Mouse (Mus musculus) embryonic facial prominence, embryonic 11.5 days (tissue): ENCODE data around the gene Tert. TPM values are rescaled to one million over a fixed set of nuclear protein-coding genes. Genes with fewer than 3 reads are reported as not detected.
A peak's percentile ranks its signal among the peaks of the same experiment; 100 is the strongest.

ENCODE experiments used
- ATAC-seq: fragments of 200-750 bp; cut with Nextera tagmentation; replicated peaks from 2 replicates; pipeline ENCODE4 v1.8.0; 2017; ENCODE audit warnings: low read depth; ENCODE audit not compliant: insufficient number of reproducible peaks, low FRiP score, low TSS enrichment
- DNase-seq: peaks from one replicate; pipeline ENCODE4 v3.0.0-alpha.2; 2015; ENCODE audit warnings: low spot score
- H3K27ac ChIP-seq: fragments of 300-500 bp; sonication (generic); replicated peaks from 2 replicates; pipeline ENCODE4 v1.5.1; 2014; ENCODE audit warnings: mild to moderate bottlenecking, low read depth, low read length, control low read depth
- H3K27me3 ChIP-seq: fragments of 300-500 bp; sonication (generic); 2 replicates; pipeline ENCODE4 v1.6.1; 2014; ENCODE audit warnings: mild to moderate bottlenecking, low read length, moderate library complexity, mixed read lengths; ENCODE audit not compliant: control insufficient read depth, insufficient read depth
- H3K36me3 ChIP-seq: fragments of 300-500 bp; sonication (generic); replicated peaks from 2 replicates; pipeline ENCODE4 v1.6.1; 2014; ENCODE audit warnings: low read depth, mild to moderate bottlenecking, low read length, moderate library complexity, mixed read lengths; ENCODE audit not compliant: control insufficient read depth, insufficient read depth
- H3K4me1 ChIP-seq: fragments of 300-500 bp; sonication (generic); 2 replicates; pipeline ENCODE4 v1.6.1; 2014; ENCODE audit warnings: low read length, mixed read lengths; ENCODE audit not compliant: control insufficient read depth, insufficient read depth
- H3K4me2 ChIP-seq: fragments of 300-500 bp; sonication (generic); 2 replicates; pipeline ENCODE4 v1.6.1; 2014; ENCODE audit warnings: low read depth, mild to moderate bottlenecking, control low read depth, low read length, moderate library complexity
- H3K4me3 ChIP-seq: fragments of 300-500 bp; sonication (generic); 2 replicates; pipeline ENCODE4 v1.5.1; 2014; ENCODE audit warnings: low read depth, low read length, control low read depth
- H3K9ac ChIP-seq: fragments of 300-500 bp; sonication (generic); replicated peaks from 2 replicates; pipeline ENCODE4 v1.6.1; 2014; ENCODE audit warnings: mild to moderate bottlenecking, control low read depth, low read length
- H3K9me3 ChIP-seq: fragments of 300-500 bp; sonication (generic); replicated peaks from 2 replicates; pipeline ENCODE4 v1.6.1; 2016; ENCODE audit warnings: mild to moderate bottlenecking, low read length, inconsistent platforms, mixed read lengths; ENCODE audit not compliant: control insufficient read depth
- WGBS: fragments of 180-500 bp; shearing (Covaris S2); extraction: QIAGEN DNeasy Blood & Tissue Kit; methylation state at CpG from one replicate; pipeline ENCODE4 v1.1.7; 2014; 5-methylcytosine and 5-hydroxymethylcytosine counted together
- polyA plus RNA-seq: library from polyadenylated mRNA; unstranded; fragments of >200 nt; fragmentation: Nextera tagmentation; extraction: Ambion mirVana; gene quantifications from 2 replicates; pipeline ENCODE4 v1.2.1, GENCODE M21; 2014

Tert gene
- polyA plus RNA-seq, 1 experiment from 2014 or later, result 3.3 TPM

DNA sequence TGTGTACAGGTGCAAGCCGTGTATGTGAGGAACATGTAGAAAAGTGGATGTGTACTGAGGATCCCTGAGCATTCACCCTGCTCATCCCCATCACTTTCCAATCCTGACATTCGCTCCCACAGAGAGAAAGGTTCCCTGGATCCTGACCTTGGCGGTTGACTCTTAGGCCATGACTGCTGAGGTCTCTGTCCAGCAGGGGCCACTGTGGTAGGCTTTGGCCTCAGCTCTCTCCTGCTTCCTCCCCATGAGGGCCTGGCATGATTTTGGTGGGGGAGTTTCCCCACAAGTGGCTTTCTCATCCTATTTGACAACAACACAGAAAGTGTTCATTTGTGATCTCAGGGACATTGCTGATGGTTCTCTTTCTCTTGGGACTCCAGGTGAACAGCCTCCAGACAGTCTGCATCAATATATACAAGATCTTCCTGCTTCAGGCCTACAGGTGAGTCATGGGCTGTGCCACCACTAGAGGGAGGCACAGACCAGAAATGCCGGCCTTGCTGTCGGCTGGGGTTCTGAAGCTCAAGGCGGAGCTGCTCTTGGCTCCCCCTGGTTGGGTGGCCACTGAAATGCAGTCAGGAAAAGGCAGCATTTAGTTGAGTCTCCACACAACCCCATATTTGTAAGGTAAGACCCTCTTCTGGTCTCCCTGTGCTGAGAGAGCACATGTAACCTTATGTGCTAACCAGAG, 19.8 kb downstream of the Tert start:
- H3K27me3 ChIP-seq, result no peaks in the 10 kb centered on the region
- ATAC-seq (no peak), DNase-seq (peak; percentile 55)
- 39% methylated on average over 6 of the region's 6 CpGs for WGBS
- no peaks in the 10 kb centered on the region for H3K4me1 ChIP-seq
- H3K4me3 ChIP-seq, result no peak overlapping the region
- no peak overlapping the region for H3K27ac ChIP-seq
- H3K9ac ChIP-seq, result no peak overlapping the region
- H3K4me2 ChIP-seq, result no peak overlapping the region
- no peaks in the 10 kb centered on the region for H3K9me3 ChIP-seq
- H3K36me3 ChIP-seq, result no peaks in the 10 kb centered on the region

DNA sequence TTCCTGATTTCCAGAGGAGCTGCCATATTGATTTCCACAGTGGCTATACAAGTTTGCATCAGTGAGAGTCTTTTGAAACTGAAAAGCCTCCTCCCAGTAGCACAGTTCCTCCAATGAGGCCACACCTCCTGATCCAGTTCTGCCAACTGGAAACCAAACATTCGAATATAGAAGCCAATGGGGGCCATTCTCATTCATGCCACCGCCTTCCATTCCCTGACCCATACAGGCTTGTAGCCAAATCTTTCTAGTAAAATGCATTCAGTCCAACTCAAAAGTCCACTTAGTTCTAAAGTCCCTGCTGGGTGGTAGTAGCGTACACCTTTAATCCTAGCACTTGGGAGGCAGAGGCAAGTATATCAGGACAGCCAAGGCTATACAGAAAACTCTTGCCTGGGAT, 26.6 kb downstream of the Tert start:
- DNase-seq, result no peak
- H3K4me3 ChIP-seq, result no peak overlapping the region
- no peaks in the 10 kb centered on the region for H3K9me3 ChIP-seq
- H3K4me1 ChIP-seq, result no peaks in the 10 kb centered on the region
- no peak overlapping the region for H3K4me2 ChIP-seq
- H3K9ac ChIP-seq, result no peak overlapping the region
- 85% methylated on average over 3 of the region's 3 CpGs for WGBS
- no peaks in the 10 kb centered on the region for H3K27me3 ChIP-seq
- ATAC-seq, result no peak
- H3K36me3 ChIP-seq, result no peaks in the 10 kb centered on the region
- no peak overlapping the region for H3K27ac ChIP-seq

DNA sequence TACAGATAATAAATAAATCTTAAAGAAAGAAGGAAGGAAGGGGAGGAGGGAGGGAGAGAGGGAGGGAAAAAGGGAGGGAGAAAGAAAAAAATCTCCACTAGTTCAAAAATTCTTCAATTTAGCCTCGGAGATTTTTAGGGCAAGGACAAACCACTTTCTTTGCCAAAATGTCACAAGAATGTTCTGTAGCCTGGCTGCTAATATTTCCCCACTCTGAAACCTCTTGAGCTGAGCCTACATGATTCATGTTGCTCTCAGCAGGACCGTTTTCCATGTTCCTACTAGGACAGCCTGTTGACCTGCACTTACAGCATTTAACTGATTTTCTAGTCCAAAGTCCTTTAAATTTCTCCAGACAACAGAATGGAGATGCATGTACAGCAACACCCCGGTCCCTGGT, 28.3 kb downstream of the Tert start:
- no peaks in the 10 kb centered on the region for H3K27me3 ChIP-seq
- DNase-seq, result no peak
- no peak overlapping the region for H3K4me3 ChIP-seq
- H3K4me2 ChIP-seq, result no peak overlapping the region
- ATAC-seq, result no peak
- no peaks in the 10 kb centered on the region for H3K9me3 ChIP-seq
- no peak overlapping the region for H3K27ac ChIP-seq
- no peaks in the 10 kb centered on the region for H3K4me1 ChIP-seq
- no peak overlapping the region for H3K9ac ChIP-seq
- H3K36me3 ChIP-seq, result no peaks in the 10 kb centered on the region
- WGBS, result 78% methylated on average over 3 of the region's 3 CpGs

DNA sequence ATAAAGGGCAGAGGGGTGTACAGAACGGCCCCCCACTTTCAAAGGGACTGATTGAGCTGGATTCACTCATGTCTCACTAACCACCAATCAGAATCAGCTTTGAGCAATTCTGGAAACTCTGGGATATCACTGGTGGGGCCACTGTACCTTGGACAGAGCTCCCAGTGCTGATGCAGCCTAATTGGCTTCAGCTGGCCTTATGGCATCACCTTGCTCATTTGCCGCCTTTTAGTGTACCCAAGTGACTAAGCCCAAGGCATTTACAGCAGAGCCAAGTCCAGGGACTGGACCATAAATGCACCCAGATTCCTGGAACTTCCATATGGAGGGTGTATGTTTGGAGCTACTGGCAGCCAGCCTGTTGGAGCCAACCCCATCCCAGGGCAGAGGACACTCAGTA, 32.2 kb downstream of the Tert start:
- ATAC-seq, result no peak
- Histone ChIP-seq H3K36me3 (no peaks in the 10 kb centered on the region), H3K4me1 (no peaks in the 10 kb centered on the region), H3K4me3 (no peak overlapping the region), H3K9ac (no peak overlapping the region), H3K9me3 (no peaks in the 10 kb centered on the region), H3K4me2 (no peak overlapping the region), H3K27ac (no peak overlapping the region), H3K27me3 (no peaks in the 10 kb centered on the region)
- 53% methylated on average over 2 of the region's 2 CpGs for WGBS
- DNase-seq, result peak; percentile 20

DNA sequence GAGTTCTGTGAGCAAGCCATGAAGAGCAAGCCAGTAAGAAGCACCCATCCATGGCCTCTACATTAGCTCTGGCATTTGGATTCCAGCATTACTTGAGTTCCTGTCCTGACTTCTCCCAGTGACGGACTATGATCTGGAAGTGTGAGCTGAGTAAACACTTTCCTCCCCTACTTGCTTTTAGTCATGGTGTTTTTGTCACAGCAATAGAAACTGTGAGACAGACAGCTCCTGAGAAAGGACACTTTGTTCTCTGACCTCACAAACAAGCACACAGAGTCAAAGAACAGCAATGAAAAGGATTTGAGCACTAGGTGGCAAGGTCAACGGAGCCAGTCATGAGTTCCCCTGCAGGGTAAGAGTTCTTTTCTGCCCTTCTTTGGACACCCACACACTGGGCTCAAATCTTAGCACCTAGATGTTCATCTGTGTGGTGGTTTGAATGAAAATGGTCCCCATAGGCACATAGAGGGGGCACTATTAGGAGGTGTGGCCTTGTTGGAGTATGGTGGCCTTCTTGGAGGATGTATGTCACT, 33.5 kb downstream of the Tert start:
- H3K4me1 ChIP-seq, result no peaks in the 10 kb centered on the region
- no peaks in the 10 kb centered on the region for H3K27me3 ChIP-seq
- ATAC-seq (no peak), DNase-seq (no peak)
- no peaks in the 10 kb centered on the region for H3K36me3 ChIP-seq
- H3K9ac ChIP-seq, result no peak overlapping the region
- no peaks in the 10 kb centered on the region for H3K9me3 ChIP-seq
- no peak overlapping the region for H3K4me2 ChIP-seq
- 73% methylated on average over 2 of the region's 2 CpGs for WGBS
- H3K4me3 ChIP-seq, result no peak overlapping the region
- H3K27ac ChIP-seq, result no peak overlapping the region

DNA sequence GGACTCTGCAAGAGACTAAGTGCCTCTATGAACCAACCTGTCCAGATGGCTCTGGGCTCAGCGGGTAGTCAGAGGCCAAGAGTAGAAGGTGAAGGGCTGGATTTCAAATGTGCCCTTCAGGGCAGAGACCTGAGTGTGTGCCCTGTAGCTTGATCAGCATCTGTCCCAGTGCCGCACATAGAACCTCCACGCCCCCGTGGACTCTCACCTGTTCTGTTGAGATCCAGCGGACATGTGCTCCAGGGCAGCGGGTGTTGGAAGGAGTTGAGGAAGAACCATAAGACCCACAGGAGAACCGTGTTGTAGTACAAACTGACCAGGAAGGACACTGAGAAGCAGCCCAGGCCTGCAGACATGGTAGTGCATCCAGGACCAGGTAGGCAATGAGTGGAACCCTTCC, 48.5 kb downstream of the Tert start:
- DNase-seq, result no peak
- Histone ChIP-seq H3K4me3 (no peak overlapping the region), H3K4me1 (no peaks in the 10 kb centered on the region), H3K9ac (no peak overlapping the region), H3K4me2 (no peak overlapping the region), H3K27me3 (no peaks in the 10 kb centered on the region), H3K9me3 (no peaks in the 10 kb centered on the region), H3K27ac (no peak overlapping the region), H3K36me3 (no peaks in the 10 kb centered on the region)
- ATAC-seq, result no peak
- WGBS, result 89% methylated on average over 7 of the region's 7 CpGs

DNA sequence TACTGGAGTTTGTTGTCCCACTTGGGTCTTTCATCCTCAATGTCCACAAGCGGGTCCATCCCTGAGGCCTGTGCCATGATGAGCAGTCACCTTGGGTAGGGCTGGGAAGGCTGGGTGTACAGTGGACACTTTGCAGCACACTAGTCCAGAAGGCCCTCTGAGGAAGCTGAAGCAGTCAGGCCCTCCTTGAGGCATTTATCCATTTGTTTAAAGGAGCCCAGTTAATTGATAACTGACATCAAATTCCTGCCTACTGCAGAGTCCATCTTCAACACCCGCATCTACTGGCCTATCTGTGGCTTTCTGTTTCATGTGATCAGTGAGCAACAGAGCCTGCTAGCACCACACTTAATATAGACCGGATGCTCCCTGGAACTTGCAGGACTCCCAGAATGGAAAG, 51.1 kb downstream of the Tert start, which contains the start of gene Slc6a18:
Gene Slc6a18 (minus strand): TSS at position 171 of the 400 bp plus-strand sequence.
- Histone ChIP-seq H3K4me3 (no peak within 1 kb of the TSS), H3K27ac (no peak within 1 kb of the TSS), H3K36me3 (no peaks in the 10 kb centered on the region), H3K4me1 (no peaks in the 10 kb centered on the region), H3K9me3 (no peaks in the 10 kb centered on the region), H3K9ac (no peak within 1 kb of the TSS), H3K27me3 (no peaks in the 10 kb centered on the region), H3K4me2 (no peak within 1 kb of the TSS)
- ATAC-seq (no peak), DNase-seq (no peak)
- 88% methylated on average over 3 of the region's 3 CpGs for WGBS

DNA sequence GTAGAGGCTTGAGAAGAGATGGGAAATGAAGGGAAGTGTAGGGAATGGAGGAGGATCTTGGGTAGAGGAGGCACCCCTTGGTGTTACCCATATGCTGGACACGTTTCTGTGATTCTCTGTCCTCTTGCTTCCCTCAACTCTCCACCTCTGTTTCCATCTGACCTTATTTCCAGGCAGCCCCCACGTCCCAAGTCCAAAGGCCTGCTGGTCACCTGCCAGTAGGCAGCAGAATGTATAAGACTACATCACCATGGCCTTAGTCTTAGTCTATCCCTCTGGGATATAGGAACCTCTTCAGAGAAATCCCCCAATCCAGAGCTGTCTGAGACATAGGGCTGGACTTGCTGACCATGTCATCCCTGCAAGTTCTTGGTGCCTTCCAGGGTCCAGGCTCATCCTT, 52.6 kb downstream of the Tert start:
- H3K9ac ChIP-seq, result no peak overlapping the region
- no peak overlapping the region for H3K4me2 ChIP-seq
- WGBS, result 73% methylated on average over 2 of the region's 2 CpGs
- H3K4me3 ChIP-seq, result no peak overlapping the region
- H3K9me3 ChIP-seq, result no peaks in the 10 kb centered on the region
- H3K27ac ChIP-seq, result no peak overlapping the region
- H3K36me3 ChIP-seq, result no peaks in the 10 kb centered on the region
- no peaks in the 10 kb centered on the region for H3K4me1 ChIP-seq
- DNase-seq (no peak), ATAC-seq (no peak)
- no peaks in the 10 kb centered on the region for H3K27me3 ChIP-seq
